Mouse (Mus musculus) erythroblast, embryonic 14.5 days (primary cell): ENCODE data around the gene Nup93.

Experiments
- GATA1 ChIP-seq: IDR thresholded peaks from 2 replicates; pipeline ENCODE4 v1.6.1; 2012; ENCODE audit warnings: low read length, inconsistent platforms, mixed read lengths
- TAL1 ChIP-seq: IDR thresholded peaks from 3 replicates; pipeline ENCODE4 v1.6.1; 2012; ENCODE audit warnings: low read length, inconsistent platforms, mixed read lengths

DNA sequence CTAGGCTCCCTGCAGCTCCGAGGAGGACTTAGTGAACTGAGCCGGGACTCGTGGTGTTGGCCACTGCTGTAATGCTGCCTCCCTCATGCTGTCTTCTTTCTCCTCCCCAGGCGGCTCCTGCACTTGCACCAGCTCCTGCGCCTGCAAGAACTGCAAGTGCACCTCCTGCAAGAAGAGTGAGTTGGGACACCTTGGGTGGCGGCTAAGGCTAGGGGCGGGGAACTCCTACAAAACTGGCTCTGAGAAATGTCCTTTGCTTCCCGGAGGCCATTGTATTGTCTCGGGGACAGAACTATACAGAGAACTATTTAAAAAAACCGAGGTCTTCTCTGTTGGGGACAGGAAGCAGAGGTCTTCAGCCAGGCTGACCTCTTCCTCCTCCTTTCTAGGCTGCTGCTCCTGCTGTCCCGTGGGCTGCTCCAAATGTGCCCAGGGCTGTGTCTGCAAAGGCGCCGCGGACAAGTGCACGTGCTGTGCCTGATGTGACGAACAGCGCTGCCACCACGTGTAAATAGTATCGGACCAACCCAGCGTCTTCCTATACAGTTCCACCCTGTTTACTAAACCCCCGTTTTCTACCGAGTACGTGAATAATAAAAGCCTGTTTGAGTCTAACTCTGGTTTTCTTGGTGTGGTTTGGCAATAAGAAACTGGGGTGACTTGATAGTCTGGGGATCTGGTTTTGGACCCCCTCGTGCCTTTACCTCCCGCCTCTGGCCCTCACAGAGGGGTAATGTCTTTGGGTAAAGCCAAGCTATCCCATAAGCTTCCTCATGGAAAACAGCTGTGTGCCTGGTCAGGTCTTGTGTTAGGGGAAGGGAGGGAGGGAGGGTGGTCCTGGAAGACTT, 34.4 kb upstream of the Nup93 start:
- TF ChIP-seq GATA1 (no peak), TAL1 (no peak)
